Mouse (Mus musculus) layer of hippocampus, postnatal 25 days (tissue): Measurements from ENCODE around the gene Laptm5. TPM values are rescaled to one million over a fixed set of nuclear protein-coding genes. Genes with fewer than 3 reads are reported as not detected.

Source experiments
- DNase-seq, 2 experiments: peaks; one replicate each; pipeline ENCODE4 v3.0.0; 2022; ENCODE audit warnings: mixed read lengths in 2 of 2, low spot score in 1 of 2; ENCODE audit errors: extremely low spot score in 1 of 2
- total RNA-seq, 2 experiments: library from RNA; stranded (reverse); gene quantifications; 2 replicates each; pipeline ENCODE4 v1.2.3; 2021

The Laptm5 gene
- total RNA-seq, result 10 to 100 TPM; 37.3 to 39.6 TPM

- no peak for DNase-seq
Measured at GRCm38 (mm10) chr4:130913077-130913476, at the start of gene Laptm5. Gene Laptm5, plus strand, starts transcription at chr4:130913125.

- DNase-seq, result no peak
Measured at GRCm38 (mm10) chr4:130865460-130865859, 47.5 kb upstream of the Laptm5 start.

GRCm38 (mm10) chr4:130865901-130866371 lies 47.0 kb upstream of the Laptm5 start:
- DNase-seq, result peak; percentile 74 to 75

- no peak for DNase-seq
Measured at GRCm38 (mm10) chr4:130867940-130868339, 45.0 kb upstream of the Laptm5 start.

- DNase-seq, result no peak
Measured at GRCm38 (mm10) chr4:130868803-130869202, 44.1 kb upstream of the Laptm5 start.

- no peak for DNase-seq
Measured at GRCm38 (mm10) chr4:130872414-130872813, 40.5 kb upstream of the Laptm5 start.

- DNase-seq, result no peak
Measured at GRCm38 (mm10) chr4:130873440-130873839, 39.5 kb upstream of the Laptm5 start.

- DNase-seq, result peak in 1 of 2 experiments; percentile 40
Measured at GRCm38 (mm10) chr4:130874601-130875000, 38.3 kb upstream of the Laptm5 start.

- DNase-seq, result no peak
Measured at GRCm38 (mm10) chr4:130876016-130876726, 36.8 kb upstream of the Laptm5 start.

- peak; percentile 91 to 98 for DNase-seq
Measured at GRCm38 (mm10) chr4:130878273-130879047, 34.5 kb upstream of the Laptm5 start.

- DNase-seq, result no peak
Measured at GRCm38 (mm10) chr4:130879048-130879384, 33.9 kb upstream of the Laptm5 start.

GRCm38 (mm10) chr4:130881336-130881735 lies 31.6 kb upstream of the Laptm5 start:
- no peak for DNase-seq

GRCm38 (mm10) chr4:130882762-130883161 lies 30.2 kb upstream of the Laptm5 start:
- DNase-seq, result no peak

GRCm38 (mm10) chr4:130883820-130884533 lies 28.9 kb upstream of the Laptm5 start:
- no peak for DNase-seq

- no peak for DNase-seq
Measured at GRCm38 (mm10) chr4:130887148-130887745, 25.7 kb upstream of the Laptm5 start.

- DNase-seq, result no peak
Measured at GRCm38 (mm10) chr4:130889777-130890510, 23.0 kb upstream of the Laptm5 start.

GRCm38 (mm10) chr4:130890511-130890840 lies 22.4 kb upstream of the Laptm5 start:
- DNase-seq, result no peak

- peak; percentile 78 to 90 for DNase-seq
Measured at GRCm38 (mm10) chr4:130892001-130892587, 20.8 kb upstream of the Laptm5 start.

GRCm38 (mm10) chr4:130893688-130894087 lies 19.2 kb upstream of the Laptm5 start:
- no peak for DNase-seq

- no peak for DNase-seq
Measured at GRCm38 (mm10) chr4:130895701-130896100, 17.2 kb upstream of the Laptm5 start.
